Mouse (Mus musculus) layer of hippocampus, postnatal 36 days (tissue): Measurements from ENCODE around the gene Itm2c. TPM values are rescaled to one million over a fixed set of nuclear protein-coding genes. Genes with fewer than 3 reads are reported as not detected.

Source experiments
- DNase-seq, 2 experiments: peaks; one replicate each; pipeline ENCODE4 v3.0.0; 2022
- total RNA-seq, 2 experiments: library from RNA; stranded (reverse); gene quantifications; 2 replicates each; pipeline ENCODE4 v1.2.3; 2021

The Itm2c gene
- 100 to 1,000 TPM; 719 to 827 TPM for total RNA-seq

GRCm38 (mm10) chr1:85894231-85894747 lies at the start of gene Itm2c:
Gene Itm2c, plus strand, starts transcription at chr1:85894281.
- DNase-seq: peak; percentile 90 to 92

DNA sequence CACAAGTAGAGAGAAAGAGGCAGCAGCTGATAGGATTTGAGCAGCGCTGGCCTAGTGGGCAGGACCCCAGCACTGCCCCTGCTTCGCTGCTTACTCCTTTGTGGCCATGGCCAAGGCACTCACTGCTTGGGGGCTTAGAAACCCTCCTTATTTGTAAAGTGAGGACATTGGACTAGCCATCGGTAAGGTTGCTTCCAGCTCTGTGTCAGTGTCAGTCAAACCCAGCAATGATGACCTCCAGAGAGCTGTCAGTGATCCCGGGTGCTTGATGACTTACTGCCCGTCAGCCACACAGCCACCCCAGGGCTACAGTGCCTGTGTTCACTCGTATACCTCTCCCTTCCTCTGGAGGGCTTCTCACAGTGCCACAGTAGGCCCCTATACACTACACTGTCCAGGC lies 49.1 kb upstream of the Itm2c start:
- DNase-seq: no peak

- DNase-seq: no peak
Measured at GRCm38 (mm10) chr1:85845476-85845875, 48.6 kb upstream of the Itm2c start.

- DNase-seq: no peak
Measured at GRCm38 (mm10) chr1:85849016-85849415, 45.1 kb upstream of the Itm2c start.

GRCm38 (mm10) chr1:85850851-85851250 lies 43.2 kb upstream of the Itm2c start:
- no peak for DNase-seq

DNA sequence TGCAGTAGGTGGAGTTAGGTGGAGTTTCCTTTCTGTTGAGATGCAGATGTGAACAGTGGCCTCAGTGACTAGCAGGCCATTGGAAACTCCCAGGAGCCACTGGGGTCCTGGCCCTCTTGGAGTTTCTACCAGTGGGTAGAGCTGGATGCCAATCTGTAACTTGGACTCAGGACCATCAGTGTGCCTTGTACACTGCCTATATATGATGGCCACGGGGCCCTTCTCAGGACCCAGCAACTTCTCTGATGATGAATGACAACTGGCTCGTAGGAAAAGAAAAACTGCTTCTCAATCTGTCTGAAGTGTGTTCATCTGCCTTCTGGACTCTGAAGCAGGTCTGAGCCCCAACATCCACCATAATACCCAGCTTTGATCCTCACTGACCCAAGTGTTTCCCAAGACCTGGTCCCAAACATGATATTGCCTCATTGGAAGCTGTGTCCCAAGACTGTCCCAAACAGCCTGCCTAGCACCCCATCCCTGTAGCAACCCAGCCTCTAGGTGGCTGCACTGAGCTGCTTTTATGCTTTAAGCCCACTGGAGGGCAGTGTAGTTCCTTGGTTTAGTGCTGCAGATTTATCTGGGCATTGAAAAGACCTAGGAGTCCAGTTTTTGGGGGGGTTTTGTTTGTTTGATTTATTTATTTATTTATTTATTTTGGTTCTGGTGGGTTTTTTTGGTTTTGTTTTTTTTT lies 40.9 kb upstream of the Itm2c start:
- peak; percentile 67 to 72 for DNase-seq

GRCm38 (mm10) chr1:85853865-85854264 lies 40.2 kb upstream of the Itm2c start:
- no peak for DNase-seq

DNA sequence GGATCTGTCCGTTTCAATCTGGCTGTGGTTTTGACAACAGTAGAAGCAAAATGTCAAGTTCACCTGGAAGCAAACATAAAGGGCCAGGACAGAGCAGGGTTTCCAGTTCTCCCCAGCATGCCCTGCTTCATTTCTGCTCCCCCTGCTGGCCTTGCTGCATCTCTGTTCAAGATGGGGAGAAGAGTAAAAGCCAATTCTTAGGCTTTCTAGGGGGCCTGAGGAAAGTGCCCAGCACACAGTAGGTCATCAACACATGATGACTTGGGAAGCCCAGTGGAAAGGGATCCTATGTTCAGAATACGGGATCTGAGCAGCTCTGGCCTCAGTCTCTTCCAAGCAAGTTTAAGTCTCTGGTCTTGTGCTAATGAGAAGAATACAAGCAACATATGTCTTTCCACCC lies 39.6 kb upstream of the Itm2c start:
- DNase-seq: no peak

DNA sequence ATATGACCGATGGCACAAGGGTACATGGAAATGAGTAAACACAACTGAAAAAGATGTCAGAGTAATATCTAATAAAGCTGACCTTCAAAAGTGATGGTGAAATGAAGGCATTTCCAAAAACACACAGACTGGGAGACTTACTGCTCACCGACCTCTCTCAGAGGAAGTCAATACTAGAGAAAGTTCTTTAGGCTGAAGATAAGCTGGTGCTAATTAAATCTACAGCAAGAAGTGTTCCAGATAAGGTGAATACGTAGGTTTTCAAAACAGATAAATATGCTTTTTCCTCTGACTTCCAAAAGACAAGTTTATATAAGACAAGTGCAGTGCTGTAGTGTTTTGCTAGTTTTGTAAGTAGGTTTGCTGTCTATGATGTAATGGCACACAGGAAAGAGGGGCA lies 37.8 kb upstream of the Itm2c start:
- DNase-seq: no peak

DNA sequence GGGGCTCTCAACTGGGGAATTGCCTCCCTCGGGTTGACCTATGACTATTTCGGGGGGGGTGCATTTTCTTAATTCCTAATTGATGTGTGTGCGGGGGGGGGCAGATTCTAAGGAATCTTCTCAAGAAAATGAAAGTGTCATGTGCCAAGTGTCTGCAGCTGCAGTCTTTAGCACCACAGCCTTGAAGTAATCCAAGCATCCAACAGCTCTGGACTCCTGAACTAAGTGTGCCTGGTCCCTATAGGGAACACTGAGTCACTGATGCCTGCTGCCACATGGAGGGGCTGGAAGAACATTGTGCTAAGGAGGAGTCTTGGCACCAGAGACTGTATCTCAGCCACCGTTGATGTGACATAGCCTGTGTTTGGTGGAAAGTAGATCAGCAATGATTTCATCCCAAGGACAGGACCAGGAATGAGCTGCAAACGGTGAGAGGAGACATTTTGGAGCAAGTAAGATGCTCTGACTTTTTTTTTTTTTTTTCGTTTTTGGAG lies 36.8 kb upstream of the Itm2c start:
- DNase-seq: peak in 1 of 2 experiments; percentile 36

- no peak for DNase-seq
Measured at GRCm38 (mm10) chr1:85864383-85864782, 29.7 kb upstream of the Itm2c start.

DNA sequence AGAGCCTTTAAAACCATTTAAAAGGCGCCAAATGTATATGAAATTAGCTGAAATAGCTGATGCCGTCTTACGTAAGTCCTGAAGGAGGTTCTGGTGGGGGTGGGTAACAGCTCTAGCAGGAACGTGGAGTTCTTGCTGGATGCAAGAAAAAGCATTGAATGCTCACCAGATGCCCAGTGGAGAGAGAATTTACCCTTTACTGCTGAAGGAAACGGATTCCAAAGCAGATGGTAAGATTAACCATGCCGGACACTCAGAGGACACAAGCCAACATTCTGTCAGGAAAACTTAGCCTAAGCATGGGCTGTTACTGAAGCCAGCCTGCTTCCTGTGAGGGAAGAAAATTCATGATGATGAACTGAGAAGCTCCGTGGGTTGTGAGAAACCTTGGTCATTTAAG lies 24.1 kb upstream of the Itm2c start:
- DNase-seq: peak in 1 of 2 experiments; percentile 26

DNA sequence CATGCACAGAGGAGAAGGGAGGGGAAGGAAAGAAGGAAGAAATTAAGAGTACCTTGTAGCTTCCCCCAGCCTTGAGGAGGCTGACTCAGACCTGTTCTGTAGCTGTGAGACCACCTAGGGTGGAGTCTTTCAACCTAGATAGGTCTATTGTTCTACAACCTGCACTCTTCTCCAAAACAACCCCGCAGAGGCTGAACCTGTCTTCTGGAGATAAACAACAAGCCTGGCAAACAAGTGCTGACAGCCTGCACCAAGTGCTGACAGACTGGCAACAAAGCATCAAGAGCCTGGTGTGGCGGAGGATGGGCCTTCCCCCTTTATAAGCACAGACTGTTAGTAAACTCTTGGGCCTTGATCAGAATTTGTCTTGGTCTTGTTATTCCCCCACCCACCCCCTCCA lies 23.5 kb upstream of the Itm2c start:
- no peak for DNase-seq

GRCm38 (mm10) chr1:85882003-85882402 lies 12.1 kb upstream of the Itm2c start:
- DNase-seq: no peak

- no peak for DNase-seq
Measured at GRCm38 (mm10) chr1:85887221-85887620, 6.9 kb upstream of the Itm2c start.

GRCm38 (mm10) chr1:85894748-85895360 lies 773 bp downstream of the Itm2c start:
- DNase-seq: no peak

DNA sequence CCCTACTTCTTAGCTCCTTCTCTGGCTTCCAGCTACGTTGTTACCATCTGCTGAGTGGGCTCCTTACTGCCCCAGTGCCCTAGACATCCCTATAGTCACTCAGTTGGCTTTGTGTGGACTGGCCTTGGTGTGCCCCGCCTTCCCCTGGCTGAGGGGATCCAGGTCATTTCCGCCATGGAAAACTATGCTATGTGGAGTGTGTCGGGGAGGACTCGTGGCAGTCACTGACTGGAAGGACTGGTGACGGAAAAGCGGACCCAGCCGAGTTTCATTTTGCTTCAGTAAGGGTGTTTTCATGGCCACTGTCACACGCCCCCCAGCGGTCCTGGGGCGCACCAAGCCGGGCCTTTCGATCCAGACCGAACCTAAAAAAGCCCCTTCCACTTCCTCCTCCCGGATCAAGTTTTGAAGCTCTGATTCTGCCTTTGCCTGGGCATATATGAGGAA lies 1.3 kb downstream of the Itm2c start:
- DNase-seq: peak in 1 of 2 experiments; percentile 62

GRCm38 (mm10) chr1:85896110-85896509 lies 2.0 kb downstream of the Itm2c start:
- no peak for DNase-seq

- no peak for DNase-seq
Measured at GRCm38 (mm10) chr1:85896781-85897700, 3.0 kb downstream of the Itm2c start.

GRCm38 (mm10) chr1:85897901-85898760 lies 4.0 kb downstream of the Itm2c start:
- DNase-seq: no peak

DNA sequence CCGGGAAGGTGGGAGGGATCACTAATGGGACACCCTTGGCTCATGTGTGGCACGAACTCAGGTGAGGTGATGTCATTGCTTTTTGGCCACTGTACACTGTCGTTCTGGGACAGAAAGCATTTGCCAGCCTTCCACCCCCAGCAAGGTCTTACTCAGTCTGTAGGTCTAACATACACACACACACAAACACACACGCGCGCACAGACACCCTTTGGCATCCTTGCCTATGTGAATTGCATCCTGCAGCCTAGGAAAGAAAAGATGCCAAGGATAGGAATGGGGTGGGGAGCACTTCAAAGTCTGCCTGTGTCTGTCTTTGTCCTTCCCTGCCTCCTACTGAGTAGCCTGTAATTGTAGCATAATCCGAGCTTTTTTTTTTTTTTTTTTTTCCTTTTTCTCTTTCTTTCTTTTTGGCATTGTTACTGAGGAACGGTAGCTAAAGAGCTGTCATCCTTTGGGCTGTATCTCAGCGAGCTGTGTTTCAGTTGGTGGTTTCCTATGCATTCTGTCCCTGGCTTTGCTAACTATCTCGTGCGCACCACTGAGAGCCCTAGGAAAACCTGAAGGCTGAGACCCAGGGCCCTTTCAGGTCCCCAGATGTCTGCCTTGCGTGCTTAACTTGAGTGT lies 4.8 kb downstream of the Itm2c start:
- no peak for DNase-seq
